Mouse (Mus musculus) G1E (cell line): ENCODE data around the gene Rsph1. TPM values are rescaled to one million over a fixed set of nuclear protein-coding genes. Genes with fewer than 3 reads are reported as not detected.

Experiments
- ATAC-seq: 2 replicates; pipeline ENCODE4 v1.8.0; 2016; ENCODE audit warnings: mild to moderate bottlenecking; ENCODE audit not compliant: insufficient number of reproducible peaks, poor library complexity, low FRiP score, severe bottlenecking; ENCODE audit errors: extremely low read depth
- DNase-seq: peaks from one replicate; pipeline ENCODE4 v3.0.0; 2012; ENCODE audit warnings: low spot score
- H3K27me3 ChIP-seq: 2 replicates; pipeline ENCODE4 v1.6.1; 2012; ENCODE audit warnings: mild to moderate bottlenecking, low read length, inconsistent platforms; ENCODE audit not compliant: insufficient read depth
- H3K36me3 ChIP-seq: replicated peaks from 2 replicates; pipeline ENCODE3; 2012; ENCODE audit warnings: mild to moderate bottlenecking, inconsistent platforms
- H3K4me1 ChIP-seq: 2 replicates; pipeline ENCODE4 v1.6.1; 2012; ENCODE audit warnings: low read depth, low read length, inconsistent platforms, mixed read lengths; ENCODE audit not compliant: insufficient read depth
- H3K4me3 ChIP-seq: 2 replicates; pipeline ENCODE4 v1.5.1; 2012; ENCODE audit warnings: low read depth, mild to moderate bottlenecking, inconsistent platforms, low read length, moderate library complexity, mixed read lengths
- H3K9me3 ChIP-seq: replicated peaks from 2 replicates; pipeline ENCODE4 v1.6.1; 2012; ENCODE audit warnings: inconsistent platforms
- CTCF ChIP-seq: IDR thresholded peaks from 2 replicates; pipeline ENCODE4 v1.5.1; 2012; ENCODE audit warnings: low read depth, low read length, inconsistent platforms, mixed read lengths
- GATA1 ChIP-seq: IDR thresholded peaks from 2 replicates; pipeline ENCODE4 v1.6.1; 2012; ENCODE audit warnings: borderline replicate concordance, low read length, inconsistent platforms, mixed read lengths
- GATA2 ChIP-seq: IDR thresholded peaks from 2 replicates; pipeline ENCODE4 v1.6.1; 2012; ENCODE audit warnings: low read depth, low read length, inconsistent platforms, borderline replicate concordance
- POLR2AphosphoS5 ChIP-seq: IDR thresholded peaks from 2 replicates; pipeline ENCODE4 v1.6.1; 2012; ENCODE audit warnings: low read depth, low read length, inconsistent platforms; ENCODE audit not compliant: insufficient replicate concordance
- TAL1 ChIP-seq: conservative IDR thresholded peaks from 2 replicates; pipeline ENCODE4 v1.6.1; 2012; ENCODE audit warnings: low read depth, low read length, inconsistent platforms, mixed read lengths
- polyA plus RNA-seq: library from polyadenylated mRNA; stranded (reverse); fragments of >175 nt; gene quantifications from 2 replicates; pipeline ENCODE4 v1.2.3, GENCODE M21; 2012
- total RNA-seq, 2 experiments: library from RNA; stranded (forward) in 1 of 2; stranded (reverse) in 1 of 2; fragments of 200-1000 nt in 1 of 2; fragments of >200 nt in 1 of 2; fragmentation: Nextera tagmentation in 1 of 2; gene quantifications; 2 replicates each; pipeline ENCODE4 v1.2.3; 2014 to 2017

Rsph1 gene
- total RNA-seq (2014; fragmentation: Nextera tagmentation) (not detected in 2 replicates), total RNA-seq (2017) (not detected in 2 replicates), polyA plus RNA-seq (not detected in 2 replicates)

- Histone ChIP-seq H3K27me3 (no peaks in the 10 kb centered on the region), H3K4me3 (no peak within 1 kb of the TSS; the same call in 1 of the 2 replicates), H3K4me1 (no peaks in the 10 kb centered on the region), H3K9me3 (peaks cover 66% of the 10 kb centered on the region), H3K36me3 (no peaks in the 10 kb centered on the region)
- DNase-seq (no peak), ATAC-seq (no peak)
- TF ChIP-seq TAL1 (no peak), GATA1 (no peak), POLR2AphosphoS5 (no peak), GATA2 (no peak), CTCF (no peak)
These were observed at the start of gene Rsph1 for GRCm38 (mm10) chr17:31276922-31277918. TSS of gene Rsph1 (minus strand) at chr17:31277383.

- Histone ChIP-seq H3K4me1 (no peaks in the 10 kb centered on the region), H3K4me3 (no peak overlapping the region), H3K36me3 (no peaks in the 10 kb centered on the region), H3K27me3 (no peaks in the 10 kb centered on the region), H3K9me3 (peaks cover 79% of the 10 kb centered on the region)
- ATAC-seq (no peak), DNase-seq (no peak)
- TF ChIP-seq POLR2AphosphoS5 (no peak), GATA1 (no peak), GATA2 (no peak)
These were observed 49.2 kb upstream of the Rsph1 start for GRCm38 (mm10) chr17:31326220-31326852.

- TF ChIP-seq GATA2 = no peak
- TF ChIP-seq TAL1 = no peak
- TF ChIP-seq POLR2AphosphoS5 = no peak
- TF ChIP-seq GATA1 = no peak
- TF ChIP-seq CTCF = no peak
- Histone ChIP-seq H3K36me3 (no peaks in the 10 kb centered on the region), H3K27me3 (no peaks in the 10 kb centered on the region), H3K4me1 (no peaks in the 10 kb centered on the region), H3K4me3 (no peak overlapping the region), H3K9me3 (peaks cover 76% of the 10 kb centered on the region)
- ATAC-seq (no peak), DNase-seq (no peak)
These were observed 48.5 kb upstream of the Rsph1 start for GRCm38 (mm10) chr17:31325451-31326219.

GRCm38 (mm10) chr17:31324227-31324626 is 47.0 kb upstream of the Rsph1 start:
- no peaks in the 10 kb centered on the region for H3K36me3 ChIP-seq
- H3K4me3 ChIP-seq = no peak overlapping the region
- H3K9me3 ChIP-seq = peaks cover 74% of the 10 kb centered on the region
- no peaks in the 10 kb centered on the region for H3K27me3 ChIP-seq
- DNase-seq (no peak), ATAC-seq (no peak)
- no peaks in the 10 kb centered on the region for H3K4me1 ChIP-seq
- TF ChIP-seq POLR2AphosphoS5 (no peak), TAL1 (no peak), CTCF (no peak), GATA1 (no peak), GATA2 (no peak)

- no peaks in the 10 kb centered on the region for H3K27me3 ChIP-seq
- no peak for ATAC-seq
- DNase-seq = no peak
- no peaks in the 10 kb centered on the region for H3K36me3 ChIP-seq
- TF ChIP-seq POLR2AphosphoS5 = no peak
- no peak for TF ChIP-seq CTCF
- TF ChIP-seq TAL1 = no peak
- no peak for TF ChIP-seq GATA2
- no peak for TF ChIP-seq GATA1
- H3K4me1 ChIP-seq = no peaks in the 10 kb centered on the region
- peaks cover 77% of the 10 kb centered on the region for H3K9me3 ChIP-seq
- H3K4me3 ChIP-seq = no peak overlapping the region
These were observed 46.2 kb upstream of the Rsph1 start for GRCm38 (mm10) chr17:31323379-31323778.

- Histone ChIP-seq H3K4me1 (no peaks in the 10 kb centered on the region), H3K27me3 (no peaks in the 10 kb centered on the region), H3K9me3 (peaks cover 80% of the 10 kb centered on the region), H3K36me3 (no peaks in the 10 kb centered on the region), H3K4me3 (no peak overlapping the region)
- no peak for TF ChIP-seq POLR2AphosphoS5
- TF ChIP-seq CTCF = no peak
- TF ChIP-seq GATA2 = no peak
- no peak for TF ChIP-seq TAL1
- no peak for TF ChIP-seq GATA1
- DNase-seq = no peak
- no peak for ATAC-seq
These were observed 45.3 kb upstream of the Rsph1 start for GRCm38 (mm10) chr17:31322446-31322845.
